Mouse (Mus musculus) embryonic facial prominence, embryonic 12.5 days (tissue): ENCODE measurements at regions not wholly inside any gene's neighbourhood (a gene's known extent, or its start where the extent isn't known, plus 50 kb on each side); places are given as distances from the start of the nearest gene placed in this dataset.
A peak's percentile ranks its signal among the peaks of the same experiment; 100 is the strongest.

Experiments
- ATAC-seq: fragments of 200-750 bp; cut with Nextera tagmentation; 2 replicates; pipeline ENCODE4 v1.8.0; 2017; ENCODE audit not compliant: insufficient number of reproducible peaks, insufficient read depth, low FRiP score, low TSS enrichment
- H3K27ac ChIP-seq: fragments of 300-500 bp; sonication (generic); 2 replicates; pipeline ENCODE4 v1.5.1; 2016; ENCODE audit warnings: mild to moderate bottlenecking
- H3K27me3 ChIP-seq: fragments of 300-500 bp; sonication (generic); 2 replicates; pipeline ENCODE4 v1.6.1; 2016; ENCODE audit warnings: mild to moderate bottlenecking, moderate library complexity
- H3K36me3 ChIP-seq: fragments of 300-500 bp; sonication (generic); 2 replicates; pipeline ENCODE4 v1.6.1; 2016; ENCODE audit warnings: mild to moderate bottlenecking
- H3K4me1 ChIP-seq: fragments of 300-500 bp; sonication (generic); 2 replicates; pipeline ENCODE4 v1.6.1; 2016
- H3K4me2 ChIP-seq: fragments of 300-500 bp; sonication (generic); replicated peaks from 2 replicates; pipeline ENCODE4 v1.6.1; 2016; ENCODE audit warnings: mild to moderate bottlenecking, moderate library complexity
- H3K4me3 ChIP-seq: fragments of 300-500 bp; sonication (generic); 2 replicates; pipeline ENCODE4 v1.5.1; 2016; ENCODE audit warnings: mild to moderate bottlenecking
- H3K9ac ChIP-seq: fragments of 300-500 bp; sonication (generic); 2 replicates; pipeline ENCODE4 v1.6.1; 2016; ENCODE audit warnings: mild to moderate bottlenecking, moderate library complexity
- H3K9me3 ChIP-seq: fragments of 300-500 bp; sonication (generic); 2 replicates; pipeline ENCODE4 v1.6.1; 2016; ENCODE audit warnings: mild to moderate bottlenecking, moderate library complexity
- WGBS: fragments of 180-500 bp; shearing (Covaris S2); methylation state at CpG from one replicate; pipeline ENCODE4 v1.1.7; 2016; 5-methylcytosine and 5-hydroxymethylcytosine counted together

GRCm38 (mm10) chr4:34234204-34234603, 184.2 kb upstream of the Spaca1 start:
- Histone ChIP-seq H3K9me3 (no peaks in the 10 kb centered on the region), H3K9ac (no peak overlapping the region), H3K4me3 (no peak overlapping the region), H3K4me1 (no peaks in the 10 kb centered on the region), H3K27me3 (no peaks in the 10 kb centered on the region), H3K4me2 (no peak overlapping the region), H3K27ac (no peak overlapping the region), H3K36me3 (no peaks in the 10 kb centered on the region)
- 76% methylated on average over 11 of the region's 11 CpGs for WGBS
- no peak for ATAC-seq

- Histone ChIP-seq H3K9me3 (no peaks in the 10 kb centered on the region), H3K27ac (no peak overlapping the region), H3K9ac (no peak overlapping the region), H3K4me1 (0 out of 2 replicates have a peak, but pooled peaks cover 1% of the 10 kb centered on the region), H3K36me3 (no peaks in the 10 kb centered on the region), H3K4me3 (no peak overlapping the region), H3K27me3 (no peaks in the 10 kb centered on the region), H3K4me2 (no peak overlapping the region)
- no peak for ATAC-seq
- WGBS, result 80% methylated on average over 8 of the region's 8 CpGs
Measured at GRCm38 (mm10) chr4:34234645-34235044, 184.7 kb upstream of the Spaca1 start.

GRCm38 (mm10) chr4:34237791-34238190, 187.8 kb upstream of the Spaca1 start:
- H3K4me2 ChIP-seq, result no peak overlapping the region
- no peak overlapping the region for H3K27ac ChIP-seq
- H3K9ac ChIP-seq, result no peak overlapping the region
- H3K9me3 ChIP-seq, result no peaks in the 10 kb centered on the region
- H3K4me1 ChIP-seq, result peaks cover 13% of the 10 kb centered on the region; the same call in 1 of the 2 replicates
- H3K36me3 ChIP-seq, result no peaks in the 10 kb centered on the region
- no peak overlapping the region for H3K4me3 ChIP-seq
- H3K27me3 ChIP-seq, result no peaks in the 10 kb centered on the region
- 86% methylated on average over 3 of the region's 3 CpGs for WGBS
- no peak for ATAC-seq

DNA sequence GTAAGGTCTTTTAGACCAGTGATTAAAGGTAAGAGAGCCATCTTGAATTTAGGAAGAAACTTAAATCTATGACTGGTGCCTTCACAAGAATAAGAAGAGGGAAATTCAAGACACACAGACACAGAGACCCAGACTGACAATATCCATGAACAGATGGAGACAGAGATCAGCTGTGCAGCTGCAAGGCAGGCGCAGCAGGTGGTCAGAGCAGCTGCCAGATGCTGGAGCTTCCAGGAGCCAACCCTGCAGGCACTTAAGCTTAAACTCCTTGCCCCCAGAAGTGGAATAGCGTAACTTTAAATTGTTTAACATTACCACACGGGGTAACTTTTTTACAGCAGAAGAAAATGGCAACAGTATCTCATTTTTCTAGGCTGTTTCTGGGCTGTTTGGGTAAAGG, 189.6 kb upstream of the Spaca1 start:
- WGBS, result 38% methylated on average over 3 of the region's 3 CpGs

DNA sequence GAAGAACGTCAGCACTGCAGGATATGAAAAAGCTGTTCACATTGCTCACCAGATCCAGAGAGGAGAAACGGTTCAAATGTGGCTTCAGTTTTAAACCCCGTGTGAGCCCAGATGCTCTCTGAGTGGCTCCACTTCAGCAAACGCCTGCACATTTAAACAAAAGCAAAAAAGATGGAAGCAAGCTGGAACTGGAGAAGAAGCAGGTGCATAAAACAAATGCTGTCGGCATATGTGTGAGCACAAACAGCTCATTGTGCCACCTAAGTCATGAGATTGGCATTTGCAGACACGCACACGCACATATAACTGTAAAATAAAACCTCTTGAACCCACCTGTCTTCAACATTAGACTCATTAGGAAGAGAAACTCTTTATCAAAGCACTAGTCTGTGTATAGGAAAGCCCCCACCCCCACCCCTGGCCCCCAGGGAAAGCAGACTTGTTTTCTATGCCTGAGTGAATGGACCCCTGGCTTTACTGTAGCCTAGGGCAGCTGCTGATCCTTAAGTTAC, 191.1 kb upstream of the Spaca1 start:
- Histone ChIP-seq H3K27ac (no peak overlapping the region), H3K4me3 (no peak overlapping the region), H3K27me3 (no peaks in the 10 kb centered on the region), H3K36me3 (no peaks in the 10 kb centered on the region), H3K9ac (no peak overlapping the region), H3K4me2 (no peak overlapping the region), H3K9me3 (no peaks in the 10 kb centered on the region), H3K4me1 (peaks cover 13% of the 10 kb centered on the region; the same call in 1 of the 2 replicates)
- peak; percentile 52 for ATAC-seq
- 24% methylated on average over 7 of the region's 7 CpGs for WGBS

More for the DNA sequence above, 189.6 kb upstream of the Spaca1 start:
- Histone ChIP-seq H3K4me2 (no peak overlapping the region), H3K4me3 (no peak overlapping the region), H3K27ac (no peak overlapping the region), H3K9ac (no peak overlapping the region), H3K4me1 (peaks cover 13% of the 10 kb centered on the region; the same call in 1 of the 2 replicates), H3K27me3 (no peaks in the 10 kb centered on the region), H3K36me3 (no peaks in the 10 kb centered on the region), H3K9me3 (no peaks in the 10 kb centered on the region)
- ATAC-seq, result no peak

DNA sequence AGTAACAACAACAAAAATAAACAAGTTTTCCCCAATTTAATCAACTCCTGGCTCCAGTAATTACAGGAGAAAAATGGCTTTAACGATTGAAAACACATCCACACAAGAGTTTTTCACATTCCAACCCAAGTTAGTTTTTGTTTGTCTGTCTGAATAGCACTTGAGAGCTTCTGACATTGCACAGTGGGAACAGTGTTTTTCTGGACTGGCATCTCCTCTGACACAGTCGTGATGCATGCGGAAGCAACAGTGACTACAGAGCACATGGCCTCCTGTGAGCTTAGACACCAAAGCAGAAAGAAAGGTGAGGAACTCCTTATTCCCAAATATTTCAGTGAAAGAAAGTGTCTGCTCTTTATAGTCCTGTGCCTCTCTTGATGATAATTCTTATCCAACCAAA, 191.7 kb upstream of the Spaca1 start:
- ATAC-seq, result no peak
- Histone ChIP-seq H3K27me3 (no peaks in the 10 kb centered on the region), H3K4me3 (no peak overlapping the region), H3K4me2 (no peak overlapping the region), H3K27ac (no peak overlapping the region), H3K4me1 (peaks cover 13% of the 10 kb centered on the region; the same call in 1 of the 2 replicates), H3K9me3 (no peaks in the 10 kb centered on the region), H3K9ac (no peak overlapping the region), H3K36me3 (no peaks in the 10 kb centered on the region)
- WGBS, result 33% methylated on average over 3 of the region's 3 CpGs

DNA sequence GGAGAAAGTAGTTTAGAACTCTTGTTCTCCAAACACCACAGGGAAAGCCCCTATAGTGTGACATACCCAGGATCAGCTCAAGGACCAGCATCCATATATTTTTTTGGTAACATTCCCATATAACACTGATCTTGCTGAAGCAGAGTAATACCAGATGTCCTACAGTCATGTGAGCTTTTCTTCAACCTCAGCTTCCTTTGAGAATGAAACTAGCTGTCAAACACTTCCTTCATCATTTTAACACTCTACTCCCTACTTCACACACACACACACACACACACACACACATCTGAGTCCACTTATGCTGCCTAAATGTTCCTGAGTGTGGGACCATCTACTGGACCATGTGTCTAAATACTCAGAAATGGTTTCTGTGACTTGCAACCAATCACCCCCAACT, 209.5 kb upstream of the Spaca1 start:
- Histone ChIP-seq H3K36me3 (no peaks in the 10 kb centered on the region), H3K9me3 (no peaks in the 10 kb centered on the region), H3K9ac (no peak overlapping the region), H3K27me3 (no peaks in the 10 kb centered on the region), H3K4me1 (no peaks in the 10 kb centered on the region), H3K4me2 (no peak overlapping the region), H3K4me3 (no peak overlapping the region), H3K27ac (no peak overlapping the region)
- ATAC-seq, result no peak

GRCm38 (mm10) chr4:34260468-34260867, 210.5 kb upstream of the Spaca1 start:
- Histone ChIP-seq H3K27ac (no peak overlapping the region), H3K4me3 (no peak overlapping the region), H3K4me2 (no peak overlapping the region), H3K27me3 (no peaks in the 10 kb centered on the region), H3K9ac (no peak overlapping the region), H3K4me1 (no peaks in the 10 kb centered on the region), H3K36me3 (no peaks in the 10 kb centered on the region), H3K9me3 (no peaks in the 10 kb centered on the region)
- no peak for ATAC-seq
- 85% methylated on average over 4 of the region's 4 CpGs for WGBS

DNA sequence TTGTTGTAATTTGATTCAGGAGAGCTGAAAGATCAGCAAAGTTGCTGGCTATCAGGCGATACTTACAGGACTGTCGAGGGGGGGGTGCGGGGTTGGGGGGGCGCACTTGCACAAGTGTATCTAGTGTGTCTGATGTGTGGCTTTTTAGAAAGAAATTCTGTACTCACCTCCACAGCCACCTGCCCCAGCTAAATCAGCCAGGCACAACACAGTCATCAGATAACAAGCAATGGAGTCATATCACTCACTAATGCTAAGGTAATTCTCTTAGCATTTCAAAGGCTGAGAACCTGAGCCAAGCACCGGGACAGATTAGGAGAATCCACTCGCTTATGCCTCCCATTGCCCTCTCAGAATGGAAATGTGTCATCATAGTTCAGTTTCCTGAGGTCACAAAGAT, 211.8 kb upstream of the Spaca1 start:
- Histone ChIP-seq H3K27ac (no peak overlapping the region), H3K9ac (no peak overlapping the region), H3K9me3 (no peaks in the 10 kb centered on the region), H3K4me2 (no peak overlapping the region), H3K36me3 (no peaks in the 10 kb centered on the region), H3K27me3 (no peaks in the 10 kb centered on the region), H3K4me3 (no peak overlapping the region), H3K4me1 (no peaks in the 10 kb centered on the region)
- 68% methylated on average over 6 of the region's 6 CpGs for WGBS
- no peak for ATAC-seq

DNA sequence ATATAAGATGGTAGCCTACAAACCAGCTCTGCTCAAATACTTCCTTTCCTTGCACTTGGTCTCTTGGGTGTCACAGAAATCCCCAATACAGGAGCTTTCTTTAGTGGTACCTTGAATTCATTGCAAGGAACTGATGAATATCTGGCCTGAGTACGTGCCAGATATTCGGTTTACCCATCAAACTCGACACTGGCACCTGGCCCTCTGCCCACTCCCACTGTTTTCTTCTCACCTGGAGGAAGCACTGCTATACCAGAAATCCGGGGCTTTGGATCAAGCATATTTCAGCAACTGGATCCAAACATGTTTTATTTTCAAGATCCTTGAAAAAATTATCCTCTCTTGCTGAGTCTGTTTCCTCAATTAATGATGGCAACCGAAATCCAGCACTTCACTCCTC, 214.4 kb upstream of the Spaca1 start:
- no peak overlapping the region for H3K27ac ChIP-seq
- H3K4me1 ChIP-seq, result no peaks in the 10 kb centered on the region
- H3K9ac ChIP-seq, result no peak overlapping the region
- no peaks in the 10 kb centered on the region for H3K9me3 ChIP-seq
- 81% methylated on average over 5 of the region's 5 CpGs for WGBS
- no peaks in the 10 kb centered on the region for H3K36me3 ChIP-seq
- no peak overlapping the region for H3K4me3 ChIP-seq
- ATAC-seq, result no peak
- no peak overlapping the region for H3K4me2 ChIP-seq
- H3K27me3 ChIP-seq, result no peaks in the 10 kb centered on the region

GRCm38 (mm10) chr4:34274316-34274715, 224.3 kb upstream of the Spaca1 start:
- Histone ChIP-seq H3K4me2 (no peak overlapping the region), H3K27me3 (no peaks in the 10 kb centered on the region), H3K4me3 (no peak overlapping the region), H3K36me3 (no peaks in the 10 kb centered on the region), H3K9me3 (no peaks in the 10 kb centered on the region), H3K27ac (no peak overlapping the region), H3K9ac (no peak overlapping the region), H3K4me1 (peaks cover 4% of the 10 kb centered on the region; the same call in 1 of the 2 replicates)
- ATAC-seq, result no peak
- WGBS, result 49% methylated on average over 3 of the region's 3 CpGs

GRCm38 (mm10) chr4:34275372-34275771, 225.4 kb upstream of the Spaca1 start:
- Histone ChIP-seq H3K4me1 (peaks cover 4% of the 10 kb centered on the region; the same call in 1 of the 2 replicates), H3K9me3 (no peaks in the 10 kb centered on the region), H3K36me3 (no peaks in the 10 kb centered on the region), H3K9ac (no peak overlapping the region), H3K27me3 (no peaks in the 10 kb centered on the region), H3K4me3 (no peak overlapping the region), H3K4me2 (no peak overlapping the region), H3K27ac (no peak overlapping the region)
- no peak for ATAC-seq
